Mouse (Mus musculus): ENCODE data around the gene Boc.

Gene Boc

GRCm38 (mm10) chr16:44552036-44552435 lies 6.7 kb downstream of the Boc start:
- DNase-seq: no peak

- no peak for DNase-seq
Measured at GRCm38 (mm10) chr16:44551491-44551890, 7.2 kb downstream of the Boc start.

GRCm38 (mm10) chr16:44550843-44551242 lies 7.9 kb downstream of the Boc start:
- DNase-seq: no peak

- no peak for DNase-seq
Measured at GRCm38 (mm10) chr16:44549867-44550679, 8.6 kb downstream of the Boc start.

- DNase-seq: no peak
Measured at GRCm38 (mm10) chr16:44549381-44549780, 9.3 kb downstream of the Boc start.

GRCm38 (mm10) chr16:44547976-44548375 lies 10.7 kb downstream of the Boc start:
- DNase-seq: no peak

GRCm38 (mm10) chr16:44546831-44547230 lies 11.9 kb downstream of the Boc start:
- no peak for DNase-seq

GRCm38 (mm10) chr16:44545939-44546338 lies 12.8 kb downstream of the Boc start:
- DNase-seq: no peak

- no peak for DNase-seq
Measured at GRCm38 (mm10) chr16:44545153-44545552, 13.5 kb downstream of the Boc start.

GRCm38 (mm10) chr16:44543098-44543497 lies 15.6 kb downstream of the Boc start:
- no peak for DNase-seq

- no peak for DNase-seq
Measured at GRCm38 (mm10) chr16:44542029-44542690, 16.5 kb downstream of the Boc start.

GRCm38 (mm10) chr16:44539611-44540010 lies 19.1 kb downstream of the Boc start:
- DNase-seq: no peak

GRCm38 (mm10) chr16:44538401-44539395 lies 20.0 kb downstream of the Boc start:
- DNase-seq: no peak

GRCm38 (mm10) chr16:44534122-44534521 lies 24.6 kb downstream of the Boc start:
- no peak for DNase-seq

- DNase-seq: no peak
Measured at GRCm38 (mm10) chr16:44533522-44533921, 25.2 kb downstream of the Boc start.

- no peak for DNase-seq
Measured at GRCm38 (mm10) chr16:44532851-44533250, 25.8 kb downstream of the Boc start.

GRCm38 (mm10) chr16:44531239-44531797 lies 27.4 kb downstream of the Boc start:
- DNase-seq: no peak

- no peak for DNase-seq
Measured at GRCm38 (mm10) chr16:44530829-44531228, 27.9 kb downstream of the Boc start.

- DNase-seq: no peak
Measured at GRCm38 (mm10) chr16:44530191-44530590, 28.5 kb downstream of the Boc start.

GRCm38 (mm10) chr16:44529691-44530090 lies 29.0 kb downstream of the Boc start:
- no peak for DNase-seq

GRCm38 (mm10) chr16:44528955-44529354 lies 29.7 kb downstream of the Boc start:
- no peak for DNase-seq

- no peak for DNase-seq
Measured at GRCm38 (mm10) chr16:44527218-44527905, 31.3 kb downstream of the Boc start.

Measured in spleen, adult 18-20 months (tissue).